Mouse (Mus musculus) heart, embryonic 15.5 days (tissue): Measurements from ENCODE around the gene Carhsp1. TPM values are rescaled to one million over a fixed set of nuclear protein-coding genes. Genes with fewer than 3 reads are reported as not detected.

Source experiments
- ATAC-seq: fragments of 200-750 bp; cut with Nextera tagmentation; replicated peaks from 2 replicates; pipeline ENCODE4 v1.8.0; 2017; ENCODE audit warnings: low read depth, moderate TSS enrichment; ENCODE audit not compliant: insufficient number of reproducible peaks, insufficient read depth, low FRiP score
- H3K27ac ChIP-seq: fragments of 300-500 bp; sonication (generic); 2 replicates; pipeline ENCODE4 v1.5.1; 2015; ENCODE audit warnings: mild to moderate bottlenecking, inconsistent platforms
- H3K27me3 ChIP-seq: fragments of 300-500 bp; sonication (generic); 2 replicates; pipeline ENCODE4 v1.6.1; 2015; ENCODE audit warnings: inconsistent platforms
- H3K36me3 ChIP-seq: fragments of 300-500 bp; sonication (generic); 2 replicates; pipeline ENCODE4 v1.6.1; 2015; ENCODE audit warnings: mild to moderate bottlenecking, inconsistent platforms
- H3K4me1 ChIP-seq: fragments of 300-500 bp; sonication (generic); replicated peaks from 2 replicates; pipeline ENCODE4 v1.6.1; 2015; ENCODE audit warnings: inconsistent platforms
- H3K4me2 ChIP-seq: fragments of 300-500 bp; sonication (generic); 2 replicates; pipeline ENCODE4 v1.6.1; 2015; ENCODE audit warnings: inconsistent platforms, mild to moderate bottlenecking, moderate library complexity
- H3K4me3 ChIP-seq: fragments of 300-500 bp; sonication (generic); 2 replicates; pipeline ENCODE4 v1.5.1; 2015; ENCODE audit warnings: mild to moderate bottlenecking, inconsistent platforms
- H3K9ac ChIP-seq: fragments of 300-500 bp; sonication (generic); 2 replicates; pipeline ENCODE4 v1.6.1; 2015; ENCODE audit warnings: mild to moderate bottlenecking, inconsistent platforms
- H3K9me3 ChIP-seq: fragments of 300-500 bp; sonication (generic); replicated peaks from 2 replicates; pipeline ENCODE4 v1.6.1; 2016; ENCODE audit warnings: inconsistent platforms
- WGBS: fragments of 180-500 bp; shearing (Covaris S2); methylation state at CpG from one replicate; pipeline ENCODE4 v1.1.7; 2015; ENCODE audit warnings: mixed read lengths; 5-methylcytosine and 5-hydroxymethylcytosine counted together
- polyA plus RNA-seq: library from polyadenylated mRNA; unstranded; fragments of >200 nt; fragmentation: Nextera tagmentation; extraction: Ambion mirVana; gene quantifications from 2 replicates; pipeline ENCODE4 v1.2.1, GENCODE M21; 2015

The Carhsp1 gene
- polyA plus RNA-seq, 1 experiment from 2014 or later = 71.1 TPM

- no peak overlapping the region for H3K9ac ChIP-seq
- H3K4me3 ChIP-seq = no peak overlapping the region
- ATAC-seq = no peak
- H3K9me3 ChIP-seq = no peaks in the 10 kb centered on the region
- no peaks in the 10 kb centered on the region for H3K36me3 ChIP-seq
- 6% methylated on average over 8 of the region's 8 CpGs for WGBS
- H3K4me2 ChIP-seq = 0 out of 2 replicates have a peak overlapping the region, but pooled peaks have one; percentile 13
- H3K4me1 ChIP-seq = peaks cover 24% of the 10 kb centered on the region
- no peak overlapping the region for H3K27ac ChIP-seq
- H3K27me3 ChIP-seq = peaks cover 4% of the 10 kb centered on the region; the same call in 1 of the 2 replicates
Measured at GRCm38 (mm10) chr16:8674165-8674564, 2.2 kb upstream of the Carhsp1 start.

GRCm38 (mm10) chr16:8673343-8673742 is 1.4 kb upstream of the Carhsp1 start:
- Histone ChIP-seq H3K36me3 (no peaks in the 10 kb centered on the region), H3K4me1 (peaks cover 32% of the 10 kb centered on the region), H3K27ac (no peak overlapping the region), H3K4me2 (no peak overlapping the region), H3K9ac (no peak overlapping the region), H3K9me3 (no peaks in the 10 kb centered on the region), H3K4me3 (no peak overlapping the region), H3K27me3 (peaks cover 4% of the 10 kb centered on the region; the same call in 1 of the 2 replicates)
- no peak for ATAC-seq
- 59% methylated on average over 6 of the region's 6 CpGs for WGBS

- Histone ChIP-seq H3K9ac (no peak overlapping the region), H3K4me3 (peak overlapping the region; percentile 82), H3K4me1 (peaks cover 37% of the 10 kb centered on the region), H3K9me3 (no peaks in the 10 kb centered on the region), H3K36me3 (no peaks in the 10 kb centered on the region), H3K4me2 (no peak overlapping the region), H3K27me3 (peaks cover 4% of the 10 kb centered on the region; the same call in 1 of the 2 replicates), H3K27ac (no peak overlapping the region)
- ATAC-seq = no peak
Measured at GRCm38 (mm10) chr16:8672811-8673210, 856 bp upstream of the Carhsp1 start.

- H3K36me3 ChIP-seq = no peaks in the 10 kb centered on the region
- H3K9ac ChIP-seq = peak overlapping the region; percentile 59
- ATAC-seq = no peak
- no peak overlapping the region for H3K27ac ChIP-seq
- H3K4me2 ChIP-seq = peak overlapping the region; percentile 93
- 3% methylated on average over 18 of the region's 18 CpGs for WGBS
- peaks cover 4% of the 10 kb centered on the region; the same call in 1 of the 2 replicates for H3K27me3 ChIP-seq
- H3K4me1 ChIP-seq = peaks cover 42% of the 10 kb centered on the region
- H3K4me3 ChIP-seq = peak overlapping the region; percentile 82
- no peaks in the 10 kb centered on the region for H3K9me3 ChIP-seq
Measured at GRCm38 (mm10) chr16:8672350-8672687, 364 bp upstream of the Carhsp1 start.

DNA sequence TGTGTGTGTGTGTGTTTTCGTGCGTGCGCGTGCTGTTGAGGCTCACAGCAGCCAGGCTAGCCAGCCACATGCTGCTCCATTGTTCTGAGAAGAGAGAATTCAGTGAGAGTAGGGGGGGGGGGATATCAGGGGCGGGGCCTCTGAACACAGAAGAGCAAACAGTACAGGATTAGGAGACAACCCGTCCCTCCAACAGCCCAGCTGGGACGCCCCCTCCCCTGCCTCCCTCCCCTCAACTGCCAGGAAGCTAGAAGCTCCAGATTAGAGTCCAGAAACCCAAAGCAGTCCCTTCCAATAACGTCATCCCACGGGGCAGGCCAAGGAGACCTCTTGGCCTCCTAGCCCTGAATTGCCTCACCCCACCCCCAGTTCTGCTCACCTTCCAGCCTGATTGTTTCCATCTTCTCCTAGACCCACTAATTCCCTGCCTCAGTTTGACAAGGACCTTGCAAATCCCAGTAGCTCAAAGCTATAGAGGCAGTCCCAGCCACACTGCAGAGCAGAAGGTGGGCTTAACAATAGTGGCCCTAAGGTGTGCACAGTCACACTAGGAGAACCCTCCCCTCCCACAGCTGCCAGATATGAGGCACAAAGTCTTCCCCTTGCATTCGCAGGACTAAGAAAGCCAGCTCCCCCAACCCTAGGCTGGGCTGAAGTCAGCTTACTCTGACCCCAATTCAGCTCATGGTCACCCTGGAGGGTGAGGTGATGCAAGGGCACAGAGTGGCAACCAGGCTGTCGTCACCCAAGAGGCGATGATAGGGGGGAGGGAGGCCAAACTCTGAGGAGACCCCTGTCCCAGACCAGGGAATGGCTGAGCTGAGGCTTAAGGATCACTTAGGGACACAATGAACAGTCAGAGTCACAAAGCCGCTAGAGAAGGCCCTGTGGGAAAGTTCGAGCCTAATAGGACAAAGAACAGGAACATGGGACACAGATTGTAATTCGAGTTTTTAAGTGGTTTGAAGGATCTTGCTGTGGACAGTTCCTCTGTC is 1.6 kb downstream of the Carhsp1 start:
- ATAC-seq = no peak
- peak overlapping the region; percentile 82 for H3K4me3 ChIP-seq
- peak overlapping the region; percentile 88 for H3K27ac ChIP-seq
- H3K9me3 ChIP-seq = no peaks in the 10 kb centered on the region
- H3K36me3 ChIP-seq = no peaks in the 10 kb centered on the region
- peak overlapping the region; percentile 93 for H3K4me2 ChIP-seq
- WGBS = 16% methylated on average over 15 of the region's 15 CpGs
- peaks cover 61% of the 10 kb centered on the region for H3K4me1 ChIP-seq
- H3K9ac ChIP-seq = peak overlapping the region; percentile 76
- peaks cover 4% of the 10 kb centered on the region; the same call in 1 of the 2 replicates for H3K27me3 ChIP-seq

DNA sequence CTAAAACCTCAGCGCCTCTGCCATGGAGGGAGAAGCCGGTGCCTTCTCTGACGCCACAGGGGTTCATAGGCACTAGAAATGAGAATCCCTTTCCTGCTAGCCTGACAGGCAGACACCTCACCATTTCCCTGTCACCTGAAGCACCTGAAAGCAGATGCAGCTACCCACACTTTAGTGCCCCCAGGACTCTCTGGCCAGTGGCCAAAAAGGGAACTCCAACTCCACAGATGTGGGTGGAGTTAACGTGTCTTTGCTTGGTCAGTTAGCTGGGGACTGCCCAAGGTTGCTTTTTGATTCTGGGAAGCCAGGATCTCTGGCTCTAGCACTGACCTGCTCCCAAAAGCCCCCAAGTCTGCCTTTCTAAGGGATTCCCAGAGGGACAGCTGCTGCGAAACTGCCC is 2.5 kb downstream of the Carhsp1 start:
- Histone ChIP-seq H3K9me3 (no peaks in the 10 kb centered on the region), H3K27me3 (peaks cover 4% of the 10 kb centered on the region; the same call in 1 of the 2 replicates), H3K4me2 (peak overlapping the region; percentile 93), H3K4me1 (peaks cover 67% of the 10 kb centered on the region), H3K9ac (peak overlapping the region; percentile 76), H3K27ac (peak overlapping the region; percentile 36), H3K36me3 (no peaks in the 10 kb centered on the region), H3K4me3 (no peak overlapping the region)
- no peak for ATAC-seq
- WGBS = 61% methylated on average over 5 of the region's 5 CpGs

- Histone ChIP-seq H3K9me3 (no peaks in the 10 kb centered on the region), H3K4me1 (peaks cover 63% of the 10 kb centered on the region), H3K4me2 (peak overlapping the region; percentile 93), H3K27me3 (0 out of 2 replicates have a peak, but pooled peaks cover 3% of the 10 kb centered on the region), H3K4me3 (no peak overlapping the region), H3K9ac (no peak overlapping the region), H3K36me3 (no peaks in the 10 kb centered on the region), H3K27ac (peak overlapping the region; percentile 60)
- 31% methylated on average over 2 of the region's 2 CpGs for WGBS
- ATAC-seq = no peak
Measured at GRCm38 (mm10) chr16:8668386-8668785, 3.6 kb downstream of the Carhsp1 start.

- Histone ChIP-seq H3K27ac (peak overlapping the region; percentile 60), H3K4me1 (peaks cover 67% of the 10 kb centered on the region)
Measured at GRCm38 (mm10) chr16:8667814-8668213, 4.1 kb downstream of the Carhsp1 start.

GRCm38 (mm10) chr16:8667261-8667660 is 4.7 kb downstream of the Carhsp1 start:
- Histone ChIP-seq H3K4me3 (no peak overlapping the region), H3K9ac (no peak overlapping the region), H3K27me3 (no peaks in the 10 kb centered on the region), H3K36me3 (0 out of 2 replicates have a peak, but pooled peaks cover 2% of the 10 kb centered on the region), H3K4me1 (peaks cover 67% of the 10 kb centered on the region), H3K27ac (peak overlapping the region; percentile 60), H3K4me2 (peak overlapping the region; percentile 9; the same call in 1 of the 2 replicates), H3K9me3 (no peaks in the 10 kb centered on the region)
- ATAC-seq = no peak
- WGBS = 67% methylated on average over 7 of the region's 7 CpGs

More at GRCm38 (mm10) chr16:8667814-8668213, 4.1 kb downstream of the Carhsp1 start:
- 65% methylated on average over 4 of the region's 4 CpGs for WGBS
- no peaks in the 10 kb centered on the region for H3K36me3 ChIP-seq
- no peak overlapping the region for H3K9ac ChIP-seq
- H3K27me3 ChIP-seq = no peaks in the 10 kb centered on the region
- no peak overlapping the region for H3K4me2 ChIP-seq
- H3K9me3 ChIP-seq = no peaks in the 10 kb centered on the region
- no peak overlapping the region for H3K4me3 ChIP-seq
- ATAC-seq = no peak

GRCm38 (mm10) chr16:8666452-8666851 is 5.5 kb downstream of the Carhsp1 start:
- WGBS = 12% methylated on average over 2 of the region's 2 CpGs
- Histone ChIP-seq H3K4me1 (peaks cover 67% of the 10 kb centered on the region), H3K36me3 (peaks cover 7% of the 10 kb centered on the region; the same call in 1 of the 2 replicates), H3K4me3 (no peak overlapping the region), H3K9me3 (no peaks in the 10 kb centered on the region), H3K4me2 (no peak overlapping the region), H3K9ac (no peak overlapping the region), H3K27ac (peak overlapping the region; percentile 60), H3K27me3 (no peaks in the 10 kb centered on the region)
- peak; percentile 40; the same call in 1 of the 2 replicates for ATAC-seq

- Histone ChIP-seq H3K4me2 (no peak overlapping the region), H3K9me3 (no peaks in the 10 kb centered on the region), H3K9ac (no peak overlapping the region), H3K4me3 (no peak overlapping the region), H3K27ac (0 out of 2 replicates have a peak overlapping the region, but pooled peaks have one; percentile 41), H3K4me1 (peaks cover 59% of the 10 kb centered on the region), H3K27me3 (no peaks in the 10 kb centered on the region), H3K36me3 (peaks cover 8% of the 10 kb centered on the region)
- 86% methylated on average over 5 of the region's 5 CpGs for whole genome bisulfite sequencing
- ATAC-seq = no peak
Measured at GRCm38 (mm10) chr16:8665367-8665766, 6.6 kb downstream of the Carhsp1 start.
